Mouse (Mus musculus) v-Abl transformed pro-B cells (cell line): ENCODE data around the gene Cpsf4.

Experiments
- in situ Hi-C, 2 experiments: fragments of 400-800 bp; cut with MboI; formaldehyde crosslinking; loops; one replicate each; pipeline ENCODE4 v1.15.1; 2025; ENCODE audit not compliant: unreplicated experiment in 2 of 2

Cpsf4 gene

DNA sequence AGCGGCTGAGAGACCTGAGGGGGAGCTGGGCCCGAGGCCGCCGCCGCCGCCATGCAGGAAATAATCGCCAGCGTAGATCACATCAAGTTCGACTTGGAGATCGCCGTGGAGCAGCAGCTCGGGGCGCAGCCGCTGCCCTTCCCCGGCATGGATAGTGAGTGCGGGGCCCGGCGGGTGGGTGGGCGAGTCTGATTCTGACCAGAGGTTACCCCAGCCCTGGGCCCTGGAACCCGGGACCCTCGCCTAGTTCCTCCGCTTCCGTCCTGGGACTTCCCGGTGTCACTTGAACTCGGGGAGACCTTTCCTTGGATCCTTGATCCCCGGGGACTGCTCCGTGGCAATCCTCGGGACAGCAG lies 271 bp downstream of the Cpsf4 start:
- in situ Hi-C loops, result no loop called here

DNA sequence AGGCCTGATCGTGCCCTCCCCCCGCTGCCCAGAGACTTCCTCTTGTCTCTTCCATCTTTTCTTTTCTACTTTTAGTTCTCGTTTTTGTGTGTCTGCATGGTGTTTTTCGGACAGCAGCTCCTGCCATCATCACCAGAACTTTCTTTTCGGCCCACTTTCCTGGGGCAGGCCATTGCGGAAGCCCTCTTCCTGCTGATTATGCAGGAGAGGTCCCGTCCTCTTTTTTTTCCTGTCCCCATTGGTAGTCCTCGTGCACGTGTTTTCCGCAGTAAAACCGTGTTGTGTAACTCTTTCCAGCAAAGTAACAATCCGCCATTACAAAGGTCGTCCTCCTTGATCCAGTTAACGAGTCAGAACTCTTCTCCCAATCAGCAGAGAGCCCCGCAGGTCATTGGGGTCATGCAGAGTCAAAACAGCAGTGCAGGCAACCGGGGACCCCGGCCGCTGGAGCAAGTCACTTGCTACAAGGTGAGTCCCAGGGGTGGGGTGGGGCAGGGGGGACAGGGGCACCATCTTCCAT lies 11.5 kb downstream of the Cpsf4 start:
- in situ Hi-C loops, result no loop called here

DNA sequence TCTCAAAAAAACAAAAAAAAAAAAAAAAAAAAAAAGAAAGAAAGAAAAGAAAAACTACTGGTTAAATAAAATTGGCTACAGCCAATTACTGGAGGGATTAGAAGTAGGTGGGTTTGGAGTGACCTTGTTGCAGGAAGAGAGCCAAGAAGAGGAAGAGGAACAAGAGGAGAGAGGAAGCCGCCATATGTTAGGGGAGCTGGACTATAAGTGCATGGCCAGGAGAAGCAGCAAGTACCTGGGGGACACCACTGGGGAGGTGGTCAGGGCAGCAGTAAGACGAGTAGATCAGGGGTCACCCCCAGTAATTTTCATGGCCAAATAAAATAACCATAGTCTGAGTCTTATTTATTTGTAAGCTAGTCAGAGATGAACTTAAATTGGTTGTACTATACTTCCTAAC lies 18.2 kb downstream of the Cpsf4 start:
- in situ Hi-C loops, result no loop called here

DNA sequence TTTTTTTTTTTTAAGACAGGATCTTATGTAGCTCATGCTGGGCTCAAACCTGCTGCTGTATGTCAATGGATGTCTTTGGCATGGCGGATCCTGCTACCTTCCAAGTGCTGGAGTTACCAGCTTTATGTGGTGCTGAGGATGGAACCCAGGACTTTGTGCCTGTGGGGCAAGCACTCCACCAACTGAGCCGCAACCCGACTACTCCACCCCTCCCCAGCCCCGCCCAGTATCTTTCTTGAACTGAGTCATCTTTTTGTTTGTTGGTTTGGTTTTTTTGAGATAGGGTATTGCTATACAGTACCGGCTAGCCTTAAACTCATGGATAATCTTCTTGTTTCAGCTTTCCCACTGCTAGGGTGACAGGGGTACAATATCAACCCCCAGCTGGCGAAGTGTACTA lies 22.4 kb downstream of the Cpsf4 start:
- in situ Hi-C loops, result no loop called here

DNA sequence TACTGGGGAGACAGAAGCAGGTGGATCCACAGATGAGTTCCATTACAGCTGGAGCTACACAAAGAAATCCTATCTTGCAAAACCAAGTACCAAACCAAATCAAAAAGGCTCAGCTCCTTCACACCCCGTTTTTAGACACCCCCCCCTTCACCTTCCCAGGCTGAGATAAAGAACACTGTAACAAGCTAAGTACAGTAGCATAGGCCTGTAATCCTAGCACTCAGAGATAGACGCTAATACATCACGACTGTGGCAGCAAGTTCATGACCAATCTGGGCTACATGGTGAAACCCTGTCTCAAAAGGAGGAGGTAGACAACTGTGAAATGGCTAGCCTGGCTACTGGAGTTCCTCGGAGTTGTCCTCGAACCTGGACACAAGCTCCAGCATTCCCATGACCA lies 23.4 kb downstream of the Cpsf4 start:
- in situ Hi-C loops, result no loop called here

DNA sequence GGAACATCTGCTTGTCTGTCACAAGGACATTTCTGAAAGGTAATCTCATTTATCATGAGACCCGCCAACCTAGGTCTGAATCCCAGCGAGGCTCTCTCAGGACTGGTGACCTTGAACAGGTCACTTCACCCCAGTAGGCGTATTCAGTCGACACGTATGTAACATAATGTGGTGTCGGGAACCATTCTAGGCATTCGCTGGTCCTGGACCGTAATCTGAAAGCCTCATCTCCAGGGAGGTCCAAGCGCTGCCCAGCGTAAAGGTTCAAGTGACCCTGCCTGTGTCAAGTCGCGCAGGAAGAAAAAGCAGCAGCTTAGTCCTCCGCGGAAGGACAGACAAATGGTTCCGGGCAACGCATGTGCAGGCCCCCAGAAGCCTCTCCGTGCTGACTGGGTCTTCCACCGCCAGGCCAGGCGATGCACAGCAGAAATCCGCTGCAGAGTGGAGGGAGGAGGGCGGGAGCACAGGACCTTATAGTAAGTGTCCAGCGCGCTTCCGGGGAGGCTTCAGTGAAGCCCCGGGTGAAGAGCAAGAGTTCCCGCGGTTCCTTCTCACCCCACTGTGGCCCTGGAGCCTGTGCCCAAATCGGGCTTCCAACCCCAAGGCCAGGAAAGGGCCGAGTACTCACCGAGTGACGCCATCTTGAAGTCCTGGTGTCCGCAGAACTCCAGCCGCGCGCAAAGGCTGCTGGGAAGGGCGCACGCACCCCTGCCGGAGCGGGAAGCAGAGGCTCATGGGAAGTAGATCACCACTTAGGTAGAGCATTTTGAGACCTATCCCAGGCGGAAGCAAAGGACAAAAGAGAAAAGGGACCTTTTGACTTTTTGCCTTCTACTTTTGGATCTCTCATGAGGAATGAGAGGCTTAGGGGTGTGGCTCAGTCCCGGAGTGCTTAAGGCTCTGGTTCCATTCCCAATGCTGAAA lies 24.1 kb downstream of the Cpsf4 start:
- in situ Hi-C loops, result no loop called here

DNA sequence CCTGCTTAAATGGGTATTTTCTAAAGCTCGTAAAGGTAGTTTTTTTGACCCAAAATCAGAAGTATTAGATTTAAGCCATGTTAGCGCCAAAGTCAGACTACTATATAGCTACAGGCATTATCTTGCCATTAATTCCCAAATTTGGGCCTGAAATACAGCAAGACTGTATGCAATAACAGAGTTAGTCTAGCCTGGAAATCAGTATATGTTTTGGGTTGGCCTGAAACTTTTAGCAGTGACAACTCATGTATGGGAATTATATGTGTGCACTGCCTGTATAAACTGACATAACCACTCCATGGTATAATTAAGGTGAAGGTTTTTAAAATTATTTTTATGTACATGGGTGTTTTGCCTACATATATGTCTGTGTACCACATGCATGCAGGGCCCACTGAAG lies 24.9 kb downstream of the Cpsf4 start, which contains the start of gene Atp5j2:
Atp5j2 (minus strand) TSS at position 101 of the 400 bp plus-strand sequence.
- in situ Hi-C loops, result no loop called here

- in situ Hi-C loops, result loop anchor here in 1 of 2 experiments (25.0 kb wide), 1 partner anchor 1862 kb away; no protein-coding TSS in a partner anchor
These were observed 33.4 kb downstream of the Cpsf4 start for GRCm38 (mm10) chr5:145200387-145200786.

DNA sequence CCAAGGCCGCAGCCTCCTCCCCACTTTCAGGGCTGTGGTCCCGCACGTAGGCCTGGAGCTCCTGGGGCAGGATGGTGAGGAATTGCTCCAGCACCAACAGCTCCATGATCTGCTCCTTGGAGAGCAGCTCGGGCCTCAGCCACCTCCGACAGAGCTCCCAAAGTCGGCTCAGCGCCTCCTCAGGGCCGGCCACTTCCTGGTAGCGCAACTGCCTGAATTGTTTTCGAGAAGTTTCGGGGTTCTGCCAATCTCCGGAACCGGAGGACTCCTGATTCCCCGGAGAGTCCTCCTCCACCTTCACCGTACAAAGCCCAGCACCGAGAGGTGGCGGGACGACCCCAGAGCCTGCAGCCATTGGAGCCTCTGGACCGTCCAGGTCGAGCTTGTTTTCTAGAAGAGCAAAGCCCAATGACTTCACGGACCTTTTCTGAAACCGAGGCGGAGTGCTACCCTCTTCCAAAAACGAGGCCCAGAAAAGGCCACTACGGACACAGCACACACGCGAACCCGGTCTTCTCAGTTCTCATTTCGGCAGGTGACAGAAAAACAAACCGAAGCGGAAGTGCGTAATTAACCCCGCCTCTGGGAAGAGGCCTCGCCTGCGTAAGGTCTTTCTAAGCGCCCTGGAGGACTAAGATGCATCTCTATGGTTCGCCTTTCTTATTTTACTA lies 34.4 kb downstream of the Cpsf4 start, which contains the start of gene Zkscan14:
Zkscan14 (minus strand) TSS at position 548 of the 671 bp plus-strand sequence.
- in situ Hi-C loops, result loop anchor here in 1 of 2 experiments (25.0 kb wide), 1 partner anchor 1861 kb away; no protein-coding TSS in a partner anchor

DNA sequence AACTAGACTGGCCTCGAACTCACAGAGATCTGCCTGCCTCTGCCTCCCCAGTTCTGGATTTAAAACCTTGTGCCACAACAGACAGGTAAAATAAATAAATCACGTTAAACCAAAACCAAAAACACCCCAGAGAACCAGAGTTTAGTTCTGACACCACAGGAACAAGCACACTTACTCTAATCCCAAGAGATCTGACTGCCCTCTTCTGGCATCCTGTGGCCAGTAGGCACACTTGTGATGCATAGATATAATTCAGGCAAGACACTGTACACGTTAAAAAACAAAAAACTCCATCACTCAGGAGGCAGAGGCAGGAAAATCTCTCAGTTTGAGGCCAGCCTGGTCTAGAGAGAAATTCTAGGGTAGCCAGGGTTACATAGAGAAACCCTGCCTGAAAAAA lies 35.4 kb downstream of the Cpsf4 start:
- in situ Hi-C loops, result loop anchor here in 1 of 2 experiments (25.0 kb wide), 1 partner anchor 1860 kb away; no protein-coding TSS in a partner anchor

DNA sequence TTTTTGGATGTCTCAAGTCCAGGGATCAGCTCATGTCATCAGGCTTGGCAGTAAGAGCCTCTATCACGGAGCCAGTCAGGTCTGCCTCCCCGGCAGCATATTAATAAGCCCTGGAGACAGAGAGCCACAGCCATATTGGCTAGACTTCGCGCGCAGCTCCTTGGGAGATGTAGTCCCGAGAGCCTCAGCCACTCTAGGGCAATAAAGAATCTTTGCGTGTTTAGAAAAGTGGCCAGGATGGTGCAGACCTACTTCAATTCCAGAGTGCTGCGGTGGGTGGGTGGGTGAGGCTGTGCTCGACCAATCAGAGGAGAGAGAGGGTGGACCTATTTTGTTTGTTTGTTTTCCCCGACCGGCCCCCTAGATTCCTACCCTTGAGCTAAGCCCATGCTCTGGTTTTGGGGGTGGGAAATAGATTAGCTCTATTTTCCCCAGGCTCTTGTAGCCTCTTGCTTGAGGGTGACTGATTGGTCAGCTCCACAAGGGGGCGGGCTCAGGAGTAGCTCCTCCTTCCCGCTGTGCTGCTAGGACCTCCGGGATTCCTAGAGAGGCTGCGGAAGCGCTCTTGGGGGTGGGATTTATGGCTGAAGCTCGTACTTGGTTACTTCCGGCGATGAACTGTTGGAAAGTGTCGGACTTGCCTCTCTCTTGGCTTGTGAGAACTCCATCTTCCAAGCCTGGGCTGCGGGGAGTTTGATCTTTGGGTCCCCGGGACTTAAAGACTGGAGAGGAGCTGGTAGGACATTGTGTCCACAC lies 37.1 kb downstream of the Cpsf4 start, which contains the start of gene Zkscan5:
Zkscan5 (plus strand) TSS at position 627 of the 756 bp plus-strand sequence.
- in situ Hi-C loops, result loop anchor here in 1 of 2 experiments (25.0 kb wide), 1 partner anchor 1858 kb away; no protein-coding TSS in a partner anchor

- in situ Hi-C loops, result loop anchor here in 1 of 2 experiments (25.0 kb wide), 1 partner anchor 1857 kb away; no protein-coding TSS in a partner anchor
These were observed 38.0 kb downstream of the Cpsf4 start for GRCm38 (mm10) chr5:145205041-145205440.

- in situ Hi-C loops, result loop anchor here in 1 of 2 experiments (25.0 kb wide), 1 partner anchor 1855 kb away; no protein-coding TSS in a partner anchor
These were observed 40.4 kb downstream of the Cpsf4 start for GRCm38 (mm10) chr5:145207385-145207784.

GRCm38 (mm10) chr5:145207954-145208353 lies 40.9 kb downstream of the Cpsf4 start:
- in situ Hi-C loops, result loop anchor here in 1 of 2 experiments (25.0 kb wide), 1 partner anchor 1854 kb away; no protein-coding TSS in a partner anchor

DNA sequence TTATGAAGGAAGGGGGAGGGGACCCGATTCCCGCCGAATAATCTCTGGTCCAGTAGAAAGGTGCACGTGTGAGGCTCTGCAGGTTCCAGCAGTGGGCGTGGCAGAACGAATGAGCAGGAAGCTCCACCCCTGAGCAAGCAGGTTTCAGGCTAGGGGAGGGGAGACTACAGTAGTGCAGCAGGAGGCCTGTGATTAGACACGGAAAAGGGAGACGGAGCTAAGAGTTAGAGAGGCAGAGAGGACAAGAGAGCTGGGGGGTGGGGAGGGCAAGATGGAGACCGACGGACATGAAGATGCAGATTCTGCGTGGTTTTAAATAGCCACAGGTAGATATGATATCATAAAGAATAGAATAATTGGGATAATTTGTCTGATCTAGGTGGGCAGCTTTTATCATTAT lies 41.4 kb downstream of the Cpsf4 start:
- in situ Hi-C loops, result loop anchor here in 1 of 2 experiments (25.0 kb wide), 1 partner anchor 1854 kb away; no protein-coding TSS in a partner anchor

GRCm38 (mm10) chr5:145211340-145211739 lies 44.3 kb downstream of the Cpsf4 start:
- in situ Hi-C loops, result loop anchor here in 1 of 2 experiments (25.0 kb wide), 1 partner anchor 1851 kb away; no protein-coding TSS in a partner anchor

GRCm38 (mm10) chr5:145212216-145212615 lies 45.2 kb downstream of the Cpsf4 start:
- in situ Hi-C loops, result loop anchor here in 1 of 2 experiments (25.0 kb wide), 1 partner anchor 1850 kb away; no protein-coding TSS in a partner anchor

DNA sequence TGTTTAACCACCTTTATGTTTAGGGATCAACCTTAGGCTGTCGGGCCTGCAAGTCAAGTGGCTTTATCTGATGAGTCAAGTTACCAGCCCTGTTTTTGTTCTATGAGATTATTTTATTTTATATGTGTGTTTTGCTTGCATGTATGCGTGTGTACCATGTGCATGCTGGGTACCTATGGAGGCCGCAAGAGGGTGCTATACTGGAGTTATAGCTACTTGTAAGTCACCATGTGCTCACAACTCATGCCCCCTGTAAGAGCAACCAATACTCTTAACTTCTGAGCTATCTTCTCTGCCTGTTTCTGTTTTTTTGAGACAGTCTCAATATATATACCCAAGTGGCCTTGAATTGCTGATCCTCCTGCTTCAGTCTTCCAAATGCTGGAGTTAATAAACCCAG lies 46.5 kb downstream of the Cpsf4 start:
- in situ Hi-C loops, result loop anchor here in 1 of 2 experiments (25.0 kb wide), 1 partner anchor 1849 kb away; no protein-coding TSS in a partner anchor

DNA sequence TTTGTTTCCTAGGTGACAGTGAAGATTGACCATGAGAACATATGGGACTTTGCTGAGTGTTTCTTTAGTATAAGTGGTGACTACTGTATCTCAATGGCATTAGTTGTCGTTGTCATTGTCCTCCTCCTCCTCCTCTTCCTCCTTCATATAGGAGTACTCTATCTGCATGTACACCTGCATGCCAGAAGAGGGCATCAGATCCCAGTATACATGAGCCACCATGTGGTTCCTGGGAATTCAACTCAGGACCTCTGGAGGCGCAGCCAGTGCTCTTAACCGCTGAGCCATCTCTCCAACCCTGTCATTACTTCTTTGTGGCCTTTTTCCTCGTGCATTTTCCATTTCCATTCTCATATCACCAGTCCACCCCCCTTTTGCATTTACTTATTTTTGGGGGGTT lies 47.7 kb downstream of the Cpsf4 start:
- in situ Hi-C loops, result loop anchor here in 1 of 2 experiments (25.0 kb wide), 1 partner anchor 1848 kb away; no protein-coding TSS in a partner anchor
